Mouse (Mus musculus): ENCODE measurements around the gene Sap30l.
A peak's percentile ranks its signal among the peaks of the same experiment; 100 is the strongest.
"Not testable (repeated sequence)": the region's sequence is repeated elsewhere in the genome, so short reads cannot be mapped to it uniquely, and the experiment has no call there.

Sap30l gene

GRCm38 (mm10) chr11:57800266-57800951 is 1.0 kb upstream of the Sap30l start:
- no peak for DNase-seq

DNA sequence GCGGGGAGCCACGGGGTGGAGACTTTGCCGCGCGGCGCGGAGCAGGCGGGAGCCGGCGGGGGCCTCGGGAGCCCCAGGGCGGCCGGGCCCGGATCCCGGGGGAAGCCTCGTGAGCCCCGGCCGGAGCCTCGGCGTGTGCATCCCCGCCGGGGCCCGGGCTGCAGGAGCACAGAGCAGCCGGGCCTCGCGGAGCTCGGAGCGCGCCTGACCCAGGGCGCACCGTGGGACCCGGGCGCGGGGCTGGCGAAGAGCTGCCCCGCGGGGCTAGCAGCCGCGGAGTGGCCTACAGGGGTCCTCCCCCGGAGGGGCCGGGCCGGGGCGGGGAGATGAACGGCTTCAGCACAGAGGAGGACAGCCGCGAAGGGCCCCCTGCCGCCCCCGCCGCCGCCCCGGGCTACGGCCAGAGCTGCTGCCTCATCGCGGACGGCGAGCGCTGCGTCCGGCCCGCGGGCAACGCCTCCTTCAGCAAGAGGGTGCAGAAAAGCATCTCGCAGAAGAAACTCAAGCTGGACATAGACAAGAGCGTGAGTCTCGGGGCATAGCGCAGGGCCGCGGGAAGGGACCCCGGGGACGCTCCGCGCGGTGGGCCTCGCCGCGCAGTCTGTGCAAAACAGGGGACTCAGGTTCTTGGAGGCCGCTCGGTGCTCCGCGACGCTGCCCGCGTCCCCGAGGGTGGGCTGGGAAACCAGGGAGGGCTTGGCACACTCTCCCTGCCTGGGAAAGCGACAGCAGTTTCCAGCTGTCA is 501 bp downstream of the Sap30l start:
- peak; percentile 43 to 58 for DNase-seq

DNA sequence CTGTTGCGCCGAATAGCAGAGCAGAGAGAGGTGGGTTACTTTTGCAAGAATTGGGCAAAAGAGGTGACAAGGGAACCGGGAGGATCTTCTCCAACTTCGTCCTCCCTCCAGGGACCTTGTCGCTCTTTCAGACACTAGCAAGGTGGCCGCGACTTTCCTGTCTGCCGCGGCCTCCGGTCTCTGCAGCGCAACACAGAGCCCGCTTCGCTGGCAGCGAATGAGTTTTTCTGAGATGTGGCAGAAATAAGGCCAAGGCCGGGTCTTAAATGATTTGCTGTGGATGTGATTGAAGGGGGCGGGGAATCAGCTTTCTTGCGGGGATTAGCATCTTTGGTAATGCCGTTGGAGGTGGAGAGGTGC is 1.1 kb downstream of the Sap30l start:
- DNase-seq, result peak in 1 of 2 experiments; percentile 12

- DNase-seq, result no peak
These were observed 3.6 kb downstream of the Sap30l start for GRCm38 (mm10) chr11:57805047-57805446.

GRCm38 (mm10) chr11:57809017-57809731 is 7.7 kb downstream of the Sap30l start:
- no peak for DNase-seq

GRCm38 (mm10) chr11:57809732-57810098 is 8.3 kb downstream of the Sap30l start:
- no peak for DNase-seq

- DNase-seq, result no peak
These were observed 9.6 kb downstream of the Sap30l start for GRCm38 (mm10) chr11:57811006-57811405.

- no peak for DNase-seq
These were observed 10.8 kb downstream of the Sap30l start for GRCm38 (mm10) chr11:57812212-57812611.

DNA sequence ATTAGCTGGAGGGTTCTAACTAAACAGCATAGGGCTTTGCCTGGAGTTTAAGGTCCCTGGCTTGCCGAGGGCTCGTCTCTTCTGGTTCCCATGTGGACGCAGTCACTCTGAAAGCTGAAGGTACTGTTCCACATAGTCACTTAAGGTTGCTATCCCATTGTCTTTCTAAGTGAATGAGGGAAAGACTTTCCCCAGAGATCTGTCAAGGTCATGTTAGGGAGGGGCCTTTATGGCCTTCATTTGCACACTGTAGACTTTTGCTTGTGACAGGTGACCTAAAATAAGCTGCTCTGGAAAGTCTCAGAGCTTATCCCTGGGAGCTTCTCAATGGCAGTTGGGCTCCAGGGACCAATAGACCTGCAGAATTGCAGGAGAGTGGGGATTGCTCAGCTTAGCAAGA is 12.2 kb downstream of the Sap30l start:
- DNase-seq, result no peak

DNA sequence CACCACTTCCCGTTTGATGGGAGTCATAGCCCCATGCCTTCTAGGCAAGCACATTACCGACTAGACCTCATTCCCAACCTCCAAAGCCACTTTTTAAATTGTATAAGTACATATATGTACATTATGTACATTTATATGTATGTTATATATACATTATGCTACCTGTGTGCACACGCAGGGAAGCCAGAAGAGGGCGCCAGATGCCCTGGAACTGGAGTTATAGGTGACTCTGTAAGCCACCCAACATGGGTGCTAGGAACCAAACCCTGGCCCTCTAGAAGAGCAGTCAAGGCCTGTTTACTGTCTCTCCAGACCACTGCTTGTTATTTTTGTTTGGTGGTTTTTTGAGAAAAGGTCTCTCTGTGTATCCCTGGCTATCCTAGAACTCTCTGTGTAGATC is 16.8 kb downstream of the Sap30l start:
- DNase-seq, result no peak

- peak; percentile 44 to 66 for DNase-seq
These were observed 18.7 kb downstream of the Sap30l start for GRCm38 (mm10) chr11:57819999-57820581.

- not testable (repeated sequence) for DNase-seq
These were observed 21.7 kb downstream of the Sap30l start for GRCm38 (mm10) chr11:57823159-57823558.

DNA sequence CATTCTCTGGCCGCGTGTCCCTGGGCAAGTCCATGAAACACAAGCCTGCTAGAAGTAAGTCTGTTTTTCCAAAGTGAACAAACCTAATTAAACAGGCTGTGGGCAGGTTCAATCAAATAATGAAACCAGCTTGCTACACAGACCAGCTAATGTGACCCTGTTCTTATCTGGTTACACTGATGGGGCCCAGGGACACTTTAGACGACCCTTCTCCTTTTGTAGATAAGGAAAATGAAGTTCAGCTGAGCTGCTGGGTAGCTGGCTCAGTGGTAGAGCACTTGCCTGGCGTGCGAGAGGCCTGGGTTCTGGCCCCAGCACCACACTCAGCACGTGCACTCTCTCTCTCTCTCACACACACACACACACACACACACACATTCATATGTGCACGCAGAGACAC is 22.3 kb downstream of the Sap30l start:
- no peak for DNase-seq

- not testable (repeated sequence) for DNase-seq
These were observed 23.8 kb downstream of the Sap30l start for GRCm38 (mm10) chr11:57825234-57825633.

- no peak for DNase-seq
These were observed 25.8 kb downstream of the Sap30l start for GRCm38 (mm10) chr11:57827048-57827914.

- no peak for DNase-seq
These were observed 26.6 kb downstream of the Sap30l start for GRCm38 (mm10) chr11:57827915-57828545.

- DNase-seq, result no peak
These were observed 27.8 kb downstream of the Sap30l start for GRCm38 (mm10) chr11:57828955-57829870.

GRCm38 (mm10) chr11:57829871-57830775 is 28.7 kb downstream of the Sap30l start:
- no peak for DNase-seq

DNA sequence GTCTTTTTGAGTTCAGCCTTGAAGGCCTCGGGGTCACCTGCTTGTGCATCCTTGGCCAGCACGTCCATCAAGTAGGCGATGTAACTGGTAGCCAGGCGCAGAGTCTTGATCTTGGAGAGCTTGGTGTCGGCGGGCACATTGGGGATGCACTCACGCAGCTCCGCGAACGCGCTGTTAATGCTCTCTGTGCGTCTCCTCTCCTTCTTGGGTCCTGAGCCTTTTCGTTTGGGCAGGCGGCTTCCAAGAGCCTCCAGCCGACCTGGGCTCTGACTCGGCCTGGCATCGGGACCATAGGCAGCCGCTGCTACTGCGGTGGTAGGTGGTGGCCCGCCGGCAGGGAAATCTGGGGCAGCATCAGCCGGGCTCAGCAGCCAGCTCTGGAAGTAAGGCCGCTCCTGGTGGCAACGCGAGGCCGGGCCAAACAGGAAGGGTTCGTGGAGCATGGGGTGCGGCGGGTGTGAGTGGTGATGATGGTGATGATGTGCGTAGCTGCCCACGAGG is 29.9 kb downstream of the Sap30l start:
- no peak for DNase-seq
